Mouse (Mus musculus) liver, adult 2 months (tissue): ENCODE data around the gene Stk32c. TPM values are rescaled to one million over a fixed set of nuclear protein-coding genes. Genes with fewer than 3 reads are reported as not detected.
A peak's percentile ranks its signal among the peaks of the same experiment; 100 is the strongest.

Experiments used
- DNase-seq: peaks from one replicate; pipeline ENCODE4 v3.0.0-alpha.2; 2011; ENCODE audit warnings: low read depth, low spot score; ENCODE audit errors: extremely low read depth
- H3K27ac ChIP-seq: fragments of 200-500 bp; replicated peaks from 2 replicates; pipeline ENCODE4 v1.5.1; 2012; ENCODE audit warnings: low read depth, mild to moderate bottlenecking, control low read depth, inconsistent platforms, low read length; ENCODE audit not compliant: insufficient read depth
- H3K27me3 ChIP-seq: fragments of 200-500 bp; 2 replicates; pipeline ENCODE4 v1.6.1; 2012; ENCODE audit warnings: mild to moderate bottlenecking, moderate library complexity, low read length, inconsistent platforms; ENCODE audit not compliant: control insufficient read depth, insufficient read depth
- H3K36me3 ChIP-seq: fragments of 200-500 bp; 2 replicates; pipeline ENCODE4 v1.6.1; 2012; ENCODE audit warnings: low read length, inconsistent platforms; ENCODE audit not compliant: control insufficient read depth, insufficient read depth
- H3K4me1 ChIP-seq: fragments of 200-500 bp; 2 replicates; pipeline ENCODE4 v1.6.1; 2011; ENCODE audit warnings: low read length; ENCODE audit not compliant: control insufficient read depth, insufficient read depth
- H3K4me3 ChIP-seq: fragments of 200-500 bp; 2 replicates; pipeline ENCODE4 v1.5.1; 2011; ENCODE audit warnings: low read depth, mild to moderate bottlenecking, control low read depth, low read length, moderate library complexity; ENCODE audit not compliant: insufficient read depth
- H3K79me2 ChIP-seq: fragments of 200-500 bp; 2 replicates; pipeline ENCODE4 v1.6.1; 2012; ENCODE audit warnings: inconsistent platforms, mild to moderate bottlenecking, low read length, moderate library complexity; ENCODE audit not compliant: control insufficient read depth, insufficient read depth
- H3K9ac ChIP-seq: fragments of 200-500 bp; 2 replicates; pipeline ENCODE4 v1.6.1; 2012; ENCODE audit warnings: low read depth, mild to moderate bottlenecking, control low read depth, inconsistent platforms, low read length
- CTCF ChIP-seq: fragments of 200-500 bp; IDR thresholded peaks from 2 replicates; pipeline ENCODE4 v1.5.1; 2011; ENCODE audit warnings: low read depth, low read length, control low read depth
- POLR2A ChIP-seq: fragments of 200-500 bp; IDR thresholded peaks from 2 replicates; pipeline ENCODE4 v1.6.1; 2011; ENCODE audit warnings: low read length, control low read depth; ENCODE audit not compliant: insufficient read depth; ENCODE audit errors: extremely low read depth
- WGBS: fragments of 180-500 bp; shearing (Covaris S2); methylation state at CpG from one replicate; pipeline ENCODE4 v1.1.7; 2018; 5-methylcytosine and 5-hydroxymethylcytosine counted together
- polyA plus RNA-seq: library from polyadenylated mRNA; depleted of rRNA; stranded (reverse); fragments of >200 nt; gene quantifications from 2 replicates; pipeline ENCODE4 v1.2.3, GENCODE M21; 2012; rRNA removed
- total RNA-seq: library from RNA; depleted of rRNA; stranded (reverse); fragments of >200 nt; gene quantifications from 2 replicates; pipeline ENCODE4 v1.2.3, GENCODE M21; 2014; rRNA removed

Gene Stk32c
- total and polyA plus RNA-seq, 2 experiments = 0.18 to 0.21 TPM

DNA sequence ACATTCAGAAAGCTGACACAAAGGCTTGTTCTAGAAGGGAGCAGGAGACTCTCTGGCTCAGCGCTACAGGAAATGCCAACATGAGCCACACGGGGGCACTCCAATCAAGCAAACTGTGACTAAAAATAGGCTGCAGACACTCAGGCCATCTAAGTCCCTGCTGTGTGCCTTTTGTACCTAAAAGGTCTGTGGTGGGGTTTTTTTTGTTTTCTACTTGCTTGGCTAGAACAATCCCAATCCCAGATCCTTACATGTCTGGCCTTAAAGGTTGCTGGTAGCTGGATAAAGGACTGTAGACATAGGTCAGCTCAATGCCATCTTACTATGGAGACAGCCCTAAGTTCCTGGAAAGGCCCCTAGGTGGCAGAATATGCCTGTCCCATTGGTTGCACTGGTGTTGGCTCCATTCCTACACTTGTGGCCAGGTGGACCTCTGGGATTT is 144.9 kb downstream of the Stk32c start:
- Histone ChIP-seq H3K27ac (no peak overlapping the region), H3K4me3 (no peak overlapping the region), H3K36me3 (no peaks in the 10 kb centered on the region), H3K4me1 (no peaks in the 10 kb centered on the region), H3K9ac (no peak overlapping the region), H3K79me2 (no peaks in the 10 kb centered on the region), H3K27me3 (no peaks in the 10 kb centered on the region)
- WGBS = 3% methylated on average over 2 of the region's 2 CpGs
- peak; percentile 74 for TF ChIP-seq CTCF
- no peak for TF ChIP-seq POLR2A
- peak; percentile 44 for DNase-seq

DNA sequence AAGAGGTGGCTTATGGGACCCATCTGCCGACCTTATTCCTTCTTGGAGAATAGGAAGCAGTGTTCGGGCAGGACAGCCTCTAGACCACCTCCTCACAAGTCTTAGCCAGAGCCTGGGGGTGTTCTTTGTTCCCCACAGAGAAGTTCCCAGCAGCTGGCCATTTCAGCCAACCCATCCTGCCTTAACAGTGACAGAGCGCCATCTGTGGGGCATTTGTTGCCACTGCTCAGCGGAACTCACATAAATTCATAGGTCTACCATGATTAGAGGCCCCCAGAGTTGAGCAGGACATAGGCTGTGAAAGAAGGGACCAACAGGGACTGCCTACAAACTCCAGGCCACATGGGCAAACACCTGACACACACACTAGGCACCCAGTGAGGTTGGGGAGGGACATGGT is 149.7 kb downstream of the Stk32c start:
- WGBS = 58% methylated on average over 4 of the region's 4 CpGs
- no peaks in the 10 kb centered on the region for H3K4me1 ChIP-seq
- TF ChIP-seq POLR2A (no peak), CTCF (peak; percentile 67)
- no peaks in the 10 kb centered on the region for H3K27me3 ChIP-seq
- no peaks in the 10 kb centered on the region for H3K36me3 ChIP-seq
- no peak overlapping the region for H3K4me3 ChIP-seq
- H3K27ac ChIP-seq = no peak overlapping the region
- peak; percentile 10 for DNase-seq
- H3K79me2 ChIP-seq = no peaks in the 10 kb centered on the region
- H3K9ac ChIP-seq = no peak overlapping the region

Other genes with a start within 250 kb of the Stk32c start
- 0.28 TPM in 1 of 2 replicates, not detected in the other for gene Dpysl4, start 127.3 kb downstream of the Stk32c start, total RNA-seq
- gene Dpysl4, start 127.3 kb downstream of the Stk32c start, polyA plus RNA-seq = 0.07 and 0.11 TPM in 2 replicates
- gene Lrrc27, start 319 bp downstream of the Stk32c start, total RNA-seq = 0.20 and 0.28 TPM in 2 replicates
- gene Lrrc27, start 319 bp downstream of the Stk32c start, polyA plus RNA-seq = 0.61 and 1.1 TPM in 2 replicates
- gene Pwwp2b, start 35.2 kb upstream of the Stk32c start, total RNA-seq = 0.65 and 0.74 TPM in 2 replicates
- 2.1 TPM in 2 replicates for gene Pwwp2b, start 35.2 kb upstream of the Stk32c start, polyA plus RNA-seq
- 8.8 and 10.5 TPM in 2 replicates for gene Inpp5a, start 175.8 kb upstream of the Stk32c start, total RNA-seq
- gene Inpp5a, start 175.8 kb upstream of the Stk32c start, polyA plus RNA-seq = 7.9 and 8.4 TPM in 2 replicates